Mouse (Mus musculus): ENCODE results near the gene Sox30. TPM values are rescaled to one million over a fixed set of nuclear protein-coding genes. Genes with fewer than 3 reads are reported as not detected.

The Sox30 gene
- polyA plus RNA-seq, 1 experiment = not detected

- Histone ChIP-seq H3K4me3 (replicated peaks; ENCODE audit: control insufficient read depth, low read depth, low read length) (peak within 1 kb of the TSS; percentile 96), H3K4me1 (ENCODE audit: control insufficient read depth, insufficient read depth, low read length) (peaks cover 1% of the 10 kb centered on the region), H3K27ac (ENCODE audit: control insufficient read depth, insufficient read depth, low read depth, low read length, poor library complexity) (peak within 1 kb of the TSS; percentile 52; the same call in 1 of the 2 replicates)
- under 1% methylated on average over 55 of the region's 55 CpGs for WGBS
- peak; percentile 99 for TF ChIP-seq CTCF (IDR thresholded peaks at IDR 0.05; ENCODE audit: control insufficient read depth, insufficient read depth, low read length)
- TF ChIP-seq POLR2A (IDR thresholded peaks at IDR 0.05; ENCODE audit: borderline replicate concordance, control insufficient read depth, low read depth, low read length) = no peak; the same call in 1 of the 2 replicates
Measured at GRCm38 (mm10) chr11:45944643-45945156, 35.4 kb upstream of the Sox30 start, which contains the start of gene Lsm11. Lsm11 (minus strand) TSS chr11:45944935.

DNA sequence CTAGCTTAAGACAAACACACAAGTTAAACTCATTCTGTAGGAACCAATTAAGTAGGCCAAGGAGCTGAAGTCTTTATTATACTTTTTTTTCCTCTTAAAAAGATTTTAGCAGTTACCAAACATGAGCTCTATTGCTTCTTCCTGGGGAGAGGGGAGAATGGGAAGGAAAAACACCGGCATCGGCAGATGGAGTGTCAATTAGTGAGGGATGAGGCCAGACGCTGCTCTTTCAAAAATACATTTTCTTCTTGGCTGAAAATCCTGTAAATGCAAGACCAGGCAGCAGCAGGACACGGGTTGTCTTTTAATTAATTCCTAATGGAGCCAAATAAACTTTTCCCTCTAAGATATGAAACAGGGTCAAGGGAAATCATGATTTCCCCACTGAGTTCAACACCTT, 33.3 kb upstream of the Sox30 start:
- WGBS = 79% methylated on average over 4 of the region's 4 CpGs
- TF ChIP-seq CTCF (IDR thresholded peaks at IDR 0.05; ENCODE audit: control insufficient read depth, insufficient read depth, low read length) = no peak
- no peak overlapping the region for H3K4me3 ChIP-seq (replicated peaks; ENCODE audit: control insufficient read depth, low read depth, low read length)
- H3K4me1 ChIP-seq (ENCODE audit: control insufficient read depth, insufficient read depth, low read length) = peaks cover 1% of the 10 kb centered on the region
- H3K27ac ChIP-seq (ENCODE audit: control insufficient read depth, insufficient read depth, low read depth, low read length, poor library complexity) = no peak overlapping the region

DNA sequence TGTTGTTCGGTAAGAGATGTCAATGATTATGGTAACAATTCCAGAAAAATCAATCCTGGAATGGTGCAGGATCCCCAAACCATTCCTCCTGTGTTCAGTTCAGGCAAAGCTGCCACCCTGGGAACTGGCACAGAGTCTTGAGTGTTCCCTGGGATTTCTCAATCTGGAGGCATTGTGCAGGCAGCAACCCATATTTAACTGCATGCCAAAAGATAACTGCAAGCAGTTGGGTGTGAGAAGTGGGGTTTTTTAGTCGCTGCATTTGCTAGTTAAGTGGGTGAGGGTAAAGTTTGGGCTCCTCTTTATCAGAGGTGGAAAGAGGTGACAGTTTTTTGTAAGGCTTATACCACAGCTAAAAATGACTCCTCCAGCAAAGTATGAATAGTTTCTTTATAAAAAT, 32.6 kb upstream of the Sox30 start:
- Histone ChIP-seq H3K27ac (ENCODE audit: control insufficient read depth, insufficient read depth, low read depth, low read length, poor library complexity) (no peak overlapping the region), H3K4me3 (replicated peaks; ENCODE audit: control insufficient read depth, low read depth, low read length) (no peak overlapping the region), H3K4me1 (ENCODE audit: control insufficient read depth, insufficient read depth, low read length) (peaks cover 1% of the 10 kb centered on the region)
- TF ChIP-seq POLR2A (IDR thresholded peaks at IDR 0.05; ENCODE audit: borderline replicate concordance, control insufficient read depth, low read depth, low read length) = no peak
- TF ChIP-seq CTCF (IDR thresholded peaks at IDR 0.05; ENCODE audit: control insufficient read depth, insufficient read depth, low read length) = no peak
- WGBS = 72% methylated on average over 2 of the region's 2 CpGs

DNA sequence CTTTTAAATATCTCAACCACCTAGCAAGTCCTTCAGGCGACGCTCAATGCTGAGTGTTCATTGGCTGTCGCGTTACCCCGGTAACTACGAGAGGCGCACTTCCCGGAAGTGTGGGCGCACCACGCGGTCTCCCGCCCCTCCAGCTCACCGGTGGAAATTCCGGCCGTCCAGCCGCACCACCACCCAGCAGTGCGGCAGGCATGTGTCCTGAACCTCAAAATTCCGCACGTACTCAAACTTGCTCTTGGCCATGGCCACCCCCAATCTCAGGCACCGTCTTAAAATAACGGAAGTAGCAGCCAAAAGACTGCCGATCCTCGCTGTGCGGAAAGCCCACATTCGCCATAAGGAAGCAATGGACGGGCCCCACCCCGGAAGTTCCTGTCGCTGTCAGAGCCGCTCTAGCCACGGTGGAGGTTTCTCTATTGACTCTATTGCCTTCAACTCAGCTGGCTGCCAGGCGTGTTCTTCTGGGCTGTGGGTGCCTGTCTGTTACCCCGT, 24.9 kb upstream of the Sox30 start, which contains the start of gene Thg1l:
Gene Thg1l, minus strand, starts transcription at position 368 of the 501 bp plus-strand sequence.
- TF ChIP-seq POLR2A (IDR thresholded peaks at IDR 0.05; ENCODE audit: borderline replicate concordance, control insufficient read depth, low read depth, low read length) (peak; percentile 37; the same call in 1 of the 2 replicates), CTCF (IDR thresholded peaks at IDR 0.05; ENCODE audit: control insufficient read depth, insufficient read depth, low read length) (no peak)
- under 1% methylated on average over 32 of the region's 32 CpGs for WGBS
- Histone ChIP-seq H3K4me3 (replicated peaks; ENCODE audit: control insufficient read depth, low read depth, low read length) (peak within 1 kb of the TSS; percentile 96), H3K4me1 (ENCODE audit: control insufficient read depth, insufficient read depth, low read length) (no peaks in the 10 kb centered on the region), H3K27ac (ENCODE audit: control insufficient read depth, insufficient read depth, low read depth, low read length, poor library complexity) (peak within 1 kb of the TSS; percentile 58; the same call in 1 of the 2 replicates)

DNA sequence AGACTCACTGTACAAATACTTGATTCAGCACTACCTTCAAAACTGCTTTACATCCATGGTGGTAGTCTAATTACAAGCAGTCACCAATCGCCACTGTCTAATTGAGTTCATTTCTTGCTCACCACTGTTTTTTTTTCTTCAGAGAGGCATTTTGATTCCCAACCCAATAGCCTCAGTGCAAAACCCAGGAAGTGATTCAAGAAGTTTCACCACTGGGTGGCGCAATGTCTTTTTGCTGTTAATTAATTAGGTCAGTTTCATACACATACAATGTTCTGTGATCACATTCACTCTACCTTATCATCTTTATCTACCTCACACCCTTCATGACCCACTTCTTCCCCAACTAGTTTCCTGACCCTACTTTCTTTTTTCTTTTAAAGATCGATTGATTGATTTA, 20.5 kb upstream of the Sox30 start:
- WGBS = 64% methylated on average over 3 of the region's 3 CpGs
- H3K4me3 ChIP-seq (replicated peaks; ENCODE audit: control insufficient read depth, low read depth, low read length) = no peak overlapping the region
- TF ChIP-seq POLR2A (IDR thresholded peaks at IDR 0.05; ENCODE audit: borderline replicate concordance, control insufficient read depth, low read depth, low read length) (no peak), CTCF (IDR thresholded peaks at IDR 0.05; ENCODE audit: control insufficient read depth, insufficient read depth, low read length) (no peak)
- no peaks in the 10 kb centered on the region for H3K4me1 ChIP-seq (ENCODE audit: control insufficient read depth, insufficient read depth, low read length)
- no peak overlapping the region for H3K27ac ChIP-seq (ENCODE audit: control insufficient read depth, insufficient read depth, low read depth, low read length, poor library complexity)

- WGBS = 74% methylated on average over 5 of the region's 5 CpGs
- Histone ChIP-seq H3K4me1 (ENCODE audit: control insufficient read depth, insufficient read depth, low read length) (no peaks in the 10 kb centered on the region), H3K27ac (ENCODE audit: control insufficient read depth, insufficient read depth, low read depth, low read length, poor library complexity) (no peak overlapping the region), H3K4me3 (replicated peaks; ENCODE audit: control insufficient read depth, low read depth, low read length) (no peak overlapping the region)
- no peak for TF ChIP-seq POLR2A (IDR thresholded peaks at IDR 0.05; ENCODE audit: borderline replicate concordance, control insufficient read depth, low read depth, low read length)
- no peak for TF ChIP-seq CTCF (IDR thresholded peaks at IDR 0.05; ENCODE audit: control insufficient read depth, insufficient read depth, low read length)
Measured at GRCm38 (mm10) chr11:45960003-45960402, 20.1 kb upstream of the Sox30 start.

DNA sequence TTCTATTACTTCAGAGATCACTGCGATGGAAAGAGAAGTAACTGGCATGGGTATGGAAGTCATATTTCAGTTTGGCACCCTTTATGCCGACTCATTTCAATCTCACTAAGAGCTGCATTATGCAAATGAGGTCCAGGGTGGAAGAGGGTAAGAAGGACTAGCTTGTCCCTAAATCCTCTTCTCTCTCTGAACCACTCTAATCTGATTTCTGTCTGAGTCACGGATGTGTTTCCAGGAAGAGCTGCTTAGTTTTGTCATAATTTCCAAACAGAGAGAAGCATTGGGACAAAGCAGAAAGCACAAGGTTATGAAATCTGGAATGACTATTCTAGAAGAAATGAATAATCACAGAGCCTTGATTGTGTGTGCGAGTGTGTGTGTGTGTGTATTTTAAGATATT, 13.2 kb upstream of the Sox30 start:
- 58% methylated on average over 4 of the region's 4 CpGs for WGBS
- H3K4me3 ChIP-seq (replicated peaks; ENCODE audit: control insufficient read depth, low read depth, low read length) = no peak overlapping the region
- TF ChIP-seq CTCF (IDR thresholded peaks at IDR 0.05; ENCODE audit: control insufficient read depth, insufficient read depth, low read length) (no peak), POLR2A (IDR thresholded peaks at IDR 0.05; ENCODE audit: borderline replicate concordance, control insufficient read depth, low read depth, low read length) (no peak)
- H3K4me1 ChIP-seq (ENCODE audit: control insufficient read depth, insufficient read depth, low read length) = no peaks in the 10 kb centered on the region
- H3K27ac ChIP-seq (ENCODE audit: control insufficient read depth, insufficient read depth, low read depth, low read length, poor library complexity) = no peak overlapping the region

DNA sequence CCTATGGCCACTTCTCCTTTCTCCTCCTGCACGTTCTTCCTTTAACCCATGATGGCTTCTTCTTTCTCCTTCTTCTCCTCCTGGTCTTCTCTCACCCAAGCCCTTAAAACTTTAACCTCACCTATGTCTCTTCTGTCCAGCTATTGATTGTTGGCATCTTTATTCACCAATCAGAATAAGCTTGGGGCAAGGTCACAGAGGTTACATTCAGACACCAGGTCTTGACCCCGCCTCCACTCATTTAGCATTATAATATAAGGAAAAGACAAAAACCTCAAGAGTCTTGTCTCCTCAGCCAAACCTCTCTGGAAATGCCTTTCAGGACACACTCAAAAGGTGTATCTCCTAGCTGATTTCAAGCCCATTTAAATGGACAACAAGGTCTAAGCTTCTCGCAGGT, 11.6 kb upstream of the Sox30 start:
- Histone ChIP-seq H3K4me1 (ENCODE audit: control insufficient read depth, insufficient read depth, low read length) (no peaks in the 10 kb centered on the region), H3K4me3 (replicated peaks; ENCODE audit: control insufficient read depth, low read depth, low read length) (no peak overlapping the region), H3K27ac (ENCODE audit: control insufficient read depth, insufficient read depth, low read depth, low read length, poor library complexity) (no peak overlapping the region)
- no peak for TF ChIP-seq POLR2A (IDR thresholded peaks at IDR 0.05; ENCODE audit: borderline replicate concordance, control insufficient read depth, low read depth, low read length)
- no peak for TF ChIP-seq CTCF (IDR thresholded peaks at IDR 0.05; ENCODE audit: control insufficient read depth, insufficient read depth, low read length)
- 70% methylated on average over 3 of the region's 3 CpGs for WGBS

DNA sequence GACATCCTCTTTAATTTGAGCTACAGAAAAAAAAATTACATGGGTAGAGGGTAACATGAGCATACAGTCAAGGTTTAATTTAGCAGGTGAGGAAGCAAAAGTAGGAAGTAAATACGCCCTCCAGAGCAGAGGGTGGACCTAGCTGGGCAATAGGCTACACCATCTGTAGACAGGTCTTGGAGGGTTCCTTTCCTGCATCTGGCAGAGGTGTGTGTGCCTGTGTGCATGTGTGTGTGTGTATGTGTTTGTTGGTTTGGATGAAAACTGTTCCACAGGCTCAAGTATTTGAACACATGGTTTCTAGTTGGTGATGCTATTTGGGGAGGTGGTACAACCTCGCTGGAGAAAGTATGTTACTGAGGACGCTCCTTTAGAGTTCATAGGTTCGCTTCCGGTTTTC, 6.5 kb upstream of the Sox30 start:
- Histone ChIP-seq H3K4me3 (replicated peaks; ENCODE audit: control insufficient read depth, low read depth, low read length) (no peak overlapping the region), H3K4me1 (ENCODE audit: control insufficient read depth, insufficient read depth, low read length) (no peaks in the 10 kb centered on the region), H3K27ac (ENCODE audit: control insufficient read depth, insufficient read depth, low read depth, low read length, poor library complexity) (no peak overlapping the region)
- 65% methylated on average over 5 of the region's 5 CpGs for whole genome bisulfite sequencing
- TF ChIP-seq POLR2A (IDR thresholded peaks at IDR 0.05; ENCODE audit: borderline replicate concordance, control insufficient read depth, low read depth, low read length) (no peak), CTCF (IDR thresholded peaks at IDR 0.05; ENCODE audit: control insufficient read depth, insufficient read depth, low read length) (no peak)
